Mouse (Mus musculus): ENCODE data around the gene Vmn2r12. TPM values are rescaled to one million over a fixed set of nuclear protein-coding genes. Genes with fewer than 3 reads are reported as not detected.
"Not testable (repeated sequence)": the region's sequence is repeated elsewhere in the genome, so short reads cannot be mapped to it uniquely, and the experiment has no call there.

The Vmn2r12 gene
- polyA plus RNA-seq (2014; fragmentation: Nextera tagmentation; extraction: Ambion mirVana), result not detected in 2 replicates

GRCm38 (mm10) chr5:109097850-109098249 lies at the start of gene Vmn2r12:
Vmn2r12 (minus strand) TSS chr5:109097950.
- not testable (repeated sequence) for H3K4me1 ChIP-seq (ENCODE audit: control insufficient read depth, insufficient read depth, low read length); H3K9me3 ChIP-seq (ENCODE audit: control insufficient read depth, low read length); H3K27me3 ChIP-seq (replicated peaks; ENCODE audit: control insufficient read depth, insufficient read depth, low read length); ATAC-seq (ENCODE audit: low read depth); H3K4me2 ChIP-seq (ENCODE audit: low read depth, low read length); H3K4me3 ChIP-seq (ENCODE audit: low read depth, low read length); DNase-seq (ENCODE audit: low spot score); H3K9ac ChIP-seq (ENCODE audit: low read depth, low read length); H3K36me3 ChIP-seq (ENCODE audit: control insufficient read depth, insufficient read depth, low read length); H3K27ac ChIP-seq (replicated peaks; ENCODE audit: low read depth, low read length)
- 83% methylated on average over 5 of the region's 5 CpGs for WGBS

GRCm38 (mm10) chr5:109139546-109139945 lies 41.8 kb upstream of the Vmn2r12 start:
- no peak overlapping the region for H3K4me2 ChIP-seq (ENCODE audit: low read depth, low read length)
- 82% methylated on average over 2 of the region's 2 CpGs for WGBS
- no peak overlapping the region for H3K9ac ChIP-seq (ENCODE audit: low read depth, low read length)
- H3K27ac ChIP-seq (replicated peaks; ENCODE audit: low read depth, low read length), result no peak overlapping the region
- no peaks in the 10 kb centered on the region for H3K4me1 ChIP-seq (ENCODE audit: control insufficient read depth, insufficient read depth, low read length)
- no peak for DNase-seq (ENCODE audit: low spot score)
- no peaks in the 10 kb centered on the region for H3K36me3 ChIP-seq (ENCODE audit: control insufficient read depth, insufficient read depth, low read length)
- 0 out of 2 replicates have a peak, but pooled peaks cover 9% of the 10 kb centered on the region for H3K9me3 ChIP-seq (ENCODE audit: control insufficient read depth, low read length)
- ATAC-seq (ENCODE audit: low read depth), result no peak
- H3K27me3 ChIP-seq (replicated peaks; ENCODE audit: control insufficient read depth, insufficient read depth, low read length), result no peaks in the 10 kb centered on the region
- no peak overlapping the region for H3K4me3 ChIP-seq (ENCODE audit: low read depth, low read length)

DNA sequence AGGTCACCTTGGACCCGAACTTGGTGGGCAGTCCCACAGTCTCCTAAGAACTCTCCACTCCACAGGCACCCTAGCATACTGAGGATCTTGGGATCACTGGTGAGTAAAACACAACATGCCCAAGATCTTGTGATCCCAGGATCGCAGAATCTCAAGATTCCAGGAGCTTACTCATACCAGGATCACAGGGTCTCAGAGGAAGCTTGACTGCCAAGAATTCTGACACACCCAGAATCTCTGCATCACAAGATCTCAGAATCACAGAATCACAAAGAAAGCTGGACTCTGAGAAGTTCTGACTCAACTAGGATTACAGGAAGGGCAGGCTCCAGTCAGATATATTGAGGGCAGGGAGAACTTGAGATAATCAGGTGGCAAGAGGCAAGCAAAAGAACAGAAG lies 39.0 kb upstream of the Vmn2r12 start:
- no peak overlapping the region for H3K9ac ChIP-seq (ENCODE audit: low read depth, low read length)
- no peak for DNase-seq (ENCODE audit: low spot score)
- H3K4me2 ChIP-seq (ENCODE audit: low read depth, low read length), result no peak overlapping the region
- no peak overlapping the region for H3K27ac ChIP-seq (replicated peaks; ENCODE audit: low read depth, low read length)
- H3K36me3 ChIP-seq (ENCODE audit: control insufficient read depth, insufficient read depth, low read length), result no peaks in the 10 kb centered on the region
- H3K9me3 ChIP-seq (ENCODE audit: control insufficient read depth, low read length), result peaks cover 15% of the 10 kb centered on the region; the same call in 1 of the 2 replicates
- no peaks in the 10 kb centered on the region for H3K27me3 ChIP-seq (replicated peaks; ENCODE audit: control insufficient read depth, insufficient read depth, low read length)
- WGBS, result 70% methylated on average over 2 of the region's 2 CpGs
- H3K4me3 ChIP-seq (ENCODE audit: low read depth, low read length), result no peak overlapping the region
- no peaks in the 10 kb centered on the region for H3K4me1 ChIP-seq (ENCODE audit: control insufficient read depth, insufficient read depth, low read length)
- ATAC-seq (ENCODE audit: low read depth), result no peak

GRCm38 (mm10) chr5:109096482-109096881 lies 1.3 kb downstream of the Vmn2r12 start:
- not testable (repeated sequence) for H3K4me2 ChIP-seq (ENCODE audit: low read depth, low read length); H3K4me3 ChIP-seq (ENCODE audit: low read depth, low read length); ATAC-seq (ENCODE audit: low read depth); H3K36me3 ChIP-seq (ENCODE audit: control insufficient read depth, insufficient read depth, low read length); H3K9ac ChIP-seq (ENCODE audit: low read depth, low read length); DNase-seq (ENCODE audit: low spot score); H3K27me3 ChIP-seq (replicated peaks; ENCODE audit: control insufficient read depth, insufficient read depth, low read length); H3K4me1 ChIP-seq (ENCODE audit: control insufficient read depth, insufficient read depth, low read length); H3K9me3 ChIP-seq (ENCODE audit: control insufficient read depth, low read length); H3K27ac ChIP-seq (replicated peaks; ENCODE audit: low read depth, low read length)
- WGBS, result 79% methylated on average over 3 of the region's 3 CpGs

- not testable (repeated sequence) for DNase-seq (ENCODE audit: low spot score); H3K27ac ChIP-seq (replicated peaks; ENCODE audit: low read depth, low read length); H3K4me1 ChIP-seq (ENCODE audit: control insufficient read depth, insufficient read depth, low read length); ATAC-seq (ENCODE audit: low read depth); H3K36me3 ChIP-seq (ENCODE audit: control insufficient read depth, insufficient read depth, low read length); H3K9me3 ChIP-seq (ENCODE audit: control insufficient read depth, low read length); H3K4me2 ChIP-seq (ENCODE audit: low read depth, low read length); H3K27me3 ChIP-seq (replicated peaks; ENCODE audit: control insufficient read depth, insufficient read depth, low read length); H3K4me3 ChIP-seq (ENCODE audit: low read depth, low read length); H3K9ac ChIP-seq (ENCODE audit: low read depth, low read length)
- WGBS, result 47% methylated on average over 4 of the region's 4 CpGs
Measured at GRCm38 (mm10) chr5:109072016-109072415, 25.7 kb downstream of the Vmn2r12 start.

DNA sequence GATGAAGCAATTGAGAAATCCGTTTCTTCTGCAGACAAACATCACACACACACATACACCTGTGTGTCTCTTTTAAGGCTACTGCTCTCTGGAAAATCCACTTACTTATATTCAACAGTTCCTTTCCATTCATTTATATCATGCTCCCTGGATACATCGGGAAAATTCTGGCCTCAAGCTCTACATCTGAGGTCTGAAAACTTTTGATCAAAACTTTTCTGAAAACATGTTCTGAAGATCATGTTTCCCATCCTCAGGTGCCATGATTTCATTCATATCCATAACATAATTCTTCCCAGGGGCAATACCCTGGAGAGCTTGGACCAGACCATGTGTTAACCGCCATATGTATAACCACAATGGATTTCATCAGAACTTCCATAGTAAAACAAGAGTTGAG lies 38.3 kb downstream of the Vmn2r12 start, which contains the start of gene Vmn2r11:
TSS of gene Vmn2r11 (minus strand) at position 101 of the 400 bp plus-strand sequence.
- not testable (repeated sequence) for H3K27ac ChIP-seq (replicated peaks; ENCODE audit: low read depth, low read length); ATAC-seq (ENCODE audit: low read depth); H3K9ac ChIP-seq (ENCODE audit: low read depth, low read length); H3K36me3 ChIP-seq (ENCODE audit: control insufficient read depth, insufficient read depth, low read length); H3K27me3 ChIP-seq (replicated peaks; ENCODE audit: control insufficient read depth, insufficient read depth, low read length); H3K4me2 ChIP-seq (ENCODE audit: low read depth, low read length); H3K4me1 ChIP-seq (ENCODE audit: control insufficient read depth, insufficient read depth, low read length); H3K4me3 ChIP-seq (ENCODE audit: low read depth, low read length); DNase-seq (ENCODE audit: low spot score); H3K9me3 ChIP-seq (ENCODE audit: control insufficient read depth, low read length)
- 80% methylated on average over 3 of the region's 3 CpGs for WGBS

DNA sequence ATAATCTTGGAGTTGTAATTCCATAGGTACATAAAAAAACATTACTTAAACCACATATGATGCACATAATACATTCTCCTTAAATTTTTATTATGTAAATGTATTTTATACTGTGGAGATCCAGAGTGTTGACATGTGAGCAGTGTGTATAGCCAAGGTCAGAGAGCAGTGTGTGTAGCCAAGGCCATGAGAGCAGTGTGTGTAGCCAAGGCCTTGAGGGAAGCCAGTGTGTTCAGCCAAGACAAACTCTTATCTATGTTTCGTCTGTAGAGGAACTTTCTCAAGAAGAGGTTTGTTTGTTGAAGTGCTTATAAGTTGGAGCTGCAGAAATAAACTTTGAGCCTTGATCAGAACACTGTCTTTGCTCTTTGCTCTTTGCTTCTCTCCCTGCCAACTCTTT lies 42.5 kb downstream of the Vmn2r12 start:
- H3K9me3 ChIP-seq (ENCODE audit: control insufficient read depth, low read length), result no peaks in the 10 kb centered on the region
- 75% methylated on average over 1 of the region's 1 CpGs for WGBS
- no peak for ATAC-seq (ENCODE audit: low read depth)

More for the DNA sequence above, 42.5 kb downstream of the Vmn2r12 start:
- Histone ChIP-seq H3K4me3 (ENCODE audit: low read depth, low read length) (no peak overlapping the region), H3K9ac (ENCODE audit: low read depth, low read length) (no peak overlapping the region), H3K4me1 (ENCODE audit: control insufficient read depth, insufficient read depth, low read length) (no peaks in the 10 kb centered on the region), H3K36me3 (ENCODE audit: control insufficient read depth, insufficient read depth, low read length) (no peaks in the 10 kb centered on the region), H3K27me3 (replicated peaks; ENCODE audit: control insufficient read depth, insufficient read depth, low read length) (no peaks in the 10 kb centered on the region), H3K4me2 (ENCODE audit: low read depth, low read length) (no peak overlapping the region), H3K27ac (replicated peaks; ENCODE audit: low read depth, low read length) (no peak overlapping the region)
- DNase-seq (ENCODE audit: low spot score), result no peak

Other genes with a start within 250 kb of the Vmn2r12 start
- gene Vmn2r9, start 245.3 kb downstream of the Vmn2r12 start, polyA plus RNA-seq (2014; fragmentation: Nextera tagmentation; extraction: Ambion mirVana), result not detected in 2 replicates
- not detected in 2 replicates for gene Vmn2r10, start 91.4 kb downstream of the Vmn2r12 start, polyA plus RNA-seq (2014; fragmentation: Nextera tagmentation; extraction: Ambion mirVana)
- not detected in 2 replicates for gene Vmn2r11, start 38.4 kb downstream of the Vmn2r12 start, polyA plus RNA-seq (2014; fragmentation: Nextera tagmentation; extraction: Ambion mirVana)
- not detected in 2 replicates for gene Vmn2r13, start 94.2 kb upstream of the Vmn2r12 start, polyA plus RNA-seq (2014; fragmentation: Nextera tagmentation; extraction: Ambion mirVana)
- gene Vmn2r14, start 126.8 kb upstream of the Vmn2r12 start, polyA plus RNA-seq (2014; fragmentation: Nextera tagmentation; extraction: Ambion mirVana), result not detected in 2 replicates
- not detected in 2 replicates for gene Vmn2r15, start 199.7 kb upstream of the Vmn2r12 start, polyA plus RNA-seq (2014; fragmentation: Nextera tagmentation; extraction: Ambion mirVana)
- gene Vmn2r16, start 232.2 kb upstream of the Vmn2r12 start, polyA plus RNA-seq (2014; fragmentation: Nextera tagmentation; extraction: Ambion mirVana), result not detected in 2 replicates

Data from embryonic facial prominence, embryonic 14.5 days (tissue).